In genomic region chr11:72023581-72023980, GRCm38 (mm10) we compare ENCODE assay signal across 10 mouse cellular contexts. TPM values are rescaled to one million over a fixed set of nuclear protein-coding genes. Genes with fewer than 3 reads are reported as not detected.
DNase-seq lines count a peak whose midpoint lies in the region; ATAC-seq and TF ChIP-seq lines count a peak whose summit lies in the region.
"Had no signal": no experiment of that assay in that cellular context is flagged by ENCODE, and none has a peak within 500 bp of the region (broad histone marks: within the 10 kb centered on the region; RNA-seq: fewer than 3 reads in every experiment).

No protein-coding gene starts in this region.

- no peak for TF ChIP-seq EP300 in liver, embryonic 14.5 days (IDR thresholded peaks at IDR 0.05; ENCODE audit: low read depth)

- WGBS in kidney, embryonic 15.5 days = 28% methylated on average over 9 of the region's 10 CpGs
- WGBS in liver, embryonic 14.5 days (ENCODE audit: insufficient replicate concordance) = 31% methylated on average over 9 of the region's 10 CpGs

- peak; percentile 49 for DNase-seq in adrenal gland, postnatal 14 days
- DNase-seq in adrenal gland, adult 8-10 months = no peak
- DNase-seq in kidney, postnatal 14 days = peak; percentile 16
- DNase-seq in liver, embryonic 14.5 days (ENCODE audit: low read depth in 3 of 3, low spot score in 3 of 3) = no peak
- no peak for DNase-seq in embryo, embryonic 10 days (ENCODE audit: low spot score)
- DNase-seq in left cerebral cortex, postnatal 25 days (ENCODE audit: low spot score in 2 of 2) = no peak
- DNase-seq: left cerebral cortex, postnatal 4 days; thymus, adult 2 months had no signal

- no peak overlapping the region for H3K27ac ChIP-seq in kidney, embryonic 15.5 days
- no peak overlapping the region for H3K27ac ChIP-seq in liver, embryonic 14.5 days

- no peak overlapping the region for H3K9ac ChIP-seq in kidney, embryonic 15.5 days
- no peak overlapping the region for H3K9ac ChIP-seq in liver, embryonic 14.5 days (replicated peaks)

- intact Hi-C loops in left cerebral cortex, postnatal 25 days (cut with DNase I) = loop anchor here (2.0 to 10.0 kb wide), 4 partner anchors 179 to 549 kb away; no protein-coding TSS in a partner anchor

- TF ChIP-seq CTCF in E14TG2a.4 (conservative IDR thresholded peaks at IDR 0.05; ENCODE audit: low read length) = peak; percentile 85
- peak; percentile 47 for TF ChIP-seq CTCF in liver, embryonic 14.5 days (IDR thresholded peaks at IDR 0.05; ENCODE audit: low read depth)

- H3K4me3 ChIP-seq in kidney, embryonic 15.5 days (replicated peaks) = no peak overlapping the region
- no peak overlapping the region for H3K4me3 ChIP-seq in E14TG2a.4 (replicated peaks; ENCODE audit: low read length)
- no peak overlapping the region for H3K4me3 ChIP-seq in liver, embryonic 14.5 days (ENCODE audit: insufficient read depth in 1 of 2, low read depth in 2 of 2, low read length in 2 of 2)

- no peak overlapping the region for H3K4me2 ChIP-seq in kidney, embryonic 15.5 days
- H3K4me2 ChIP-seq in liver, embryonic 14.5 days (ENCODE audit: low read depth) = no peak overlapping the region

- H3K4me1 ChIP-seq in kidney, embryonic 15.5 days = peaks cover 11% of the 10 kb centered on the region; the same call in 1 of the 2 replicates
- peaks cover 13% of the 10 kb centered on the region for H3K4me1 ChIP-seq in E14TG2a.4 (replicated peaks; ENCODE audit: low read depth, low read length)
- peaks cover 0 to 8% of the 10 kb centered on the region in 2 experiments; a peak in 2 of 4 replicates for H3K4me1 ChIP-seq in liver, embryonic 14.5 days (replicated peaks; ENCODE audit: control insufficient read depth in 2 of 2, insufficient read depth in 2 of 2, low read length in 1 of 2)

- no peaks in the 10 kb centered on the region for H3K9me3 ChIP-seq in kidney, embryonic 15.5 days (replicated peaks)
- no peaks in the 10 kb centered on the region for H3K9me3 ChIP-seq in E14TG2a.4 (ENCODE audit: low read length)
- H3K9me3 ChIP-seq in liver, embryonic 14.5 days (ENCODE audit: control insufficient read depth, low read length) = no peaks in the 10 kb centered on the region

- no peaks in the 10 kb centered on the region for H3K36me3 ChIP-seq in kidney, embryonic 15.5 days
- no peaks in the 10 kb centered on the region for H3K36me3 ChIP-seq in E14TG2a.4 (ENCODE audit: insufficient read depth, low read length)
- H3K36me3 ChIP-seq in liver, embryonic 14.5 days (replicated peaks; ENCODE audit: control insufficient read depth, insufficient read depth, low read depth) = no peaks in the 10 kb centered on the region

- H3K27me3 ChIP-seq in kidney, embryonic 15.5 days = peaks cover 14% of the 10 kb centered on the region
- peaks cover 22% of the 10 kb centered on the region for H3K27me3 ChIP-seq in E14TG2a.4 (ENCODE audit: insufficient read depth, low read length)
- no peaks in the 10 kb centered on the region for H3K27me3 ChIP-seq in liver, embryonic 14.5 days (ENCODE audit: control insufficient read depth, insufficient read depth, low read length)

- ATAC-seq in kidney, embryonic 15.5 days (replicated peaks; ENCODE audit: low FRiP score) = no peak
- ATAC-seq in liver, embryonic 14.5 days (ENCODE audit: insufficient read depth) = no peak

RNA-seq across cellular contexts. Expression of gene Aipl1, which starts 13.7 kb away (rescaled TPM):
- 0.15 and 0.41 TPM in 2 replicates for total RNA-seq in adrenal gland, postnatal 14 days (2021)
- not detected for total RNA-seq in adrenal gland, adult 8-10 months (2022)
- polyA plus RNA-seq in kidney, embryonic 15.5 days (2015; fragmentation: Nextera tagmentation; extraction: Ambion mirVana) = 0.30 and 0.38 TPM in 2 replicates
- 0.11 TPM in 2 replicates for polyA plus RNA-seq in liver, embryonic 14.5 days (2012; rRNA removed)
- polyA plus RNA-seq in liver, embryonic 14.5 days (2014; fragmentation: Nextera tagmentation; extraction: Ambion mirVana) = 0.11 and 0.14 TPM in 2 replicates
- under 1 TPM in 1 of 2 experiments, not detected in 1; 0.14 TPM for total RNA-seq in left cerebral cortex, postnatal 25 days (2021)

RNA-seq across cellular contexts. Expression of gene Pimreg, which starts 18.3 kb away (rescaled TPM):
- total RNA-seq in adrenal gland, postnatal 14 days (2021) = 13.2 and 13.4 TPM in 2 replicates
- total RNA-seq in adrenal gland, adult 8-10 months (2022) = 1 to 10 TPM; 1.6 to 4.4 (median 2.1) TPM
- 122 and 131 TPM in 2 replicates for polyA plus RNA-seq in kidney, embryonic 15.5 days (2015; fragmentation: Nextera tagmentation; extraction: Ambion mirVana)
- 12.1 and 13.0 TPM in 2 replicates for polyA plus RNA-seq in liver, embryonic 14.5 days (2012; rRNA removed)
- 18.5 and 21.4 TPM in 2 replicates for polyA plus RNA-seq in liver, embryonic 14.5 days (2014; fragmentation: Nextera tagmentation; extraction: Ambion mirVana)
- total RNA-seq in left cerebral cortex, postnatal 25 days (2021) = under 1 TPM; 0.25 to 0.53 TPM

Comparison
In these comparisons a context has a peak if more than half of its experiments do, and no peak if none do; other contexts are left out.
1. DNase-seq: peak in adrenal gland, postnatal 14 days (single experiment) and kidney, postnatal 14 days (single experiment); none in adrenal gland, adult 8-10 months (single experiment), liver, embryonic 14.5 days (0 of 3), embryo, embryonic 10 days (single experiment) and left cerebral cortex, postnatal 25 days (0 of 2).